Mouse (Mus musculus) olfactory bulb, adult 2 months (tissue): ENCODE results near the gene Lpin2.

Experiments
- CTCF ChIP-seq: fragments of 200-500 bp; IDR thresholded peaks from 2 replicates; pipeline ENCODE4 v1.5.1; 2012; ENCODE audit warnings: low read depth, mild to moderate bottlenecking, low read length, moderate library complexity; ENCODE audit not compliant: insufficient read depth
- POLR2A ChIP-seq: fragments of 200-500 bp; IDR thresholded peaks from 2 replicates; pipeline ENCODE4 v1.6.1; 2012; ENCODE audit warnings: mild to moderate bottlenecking, low read depth, low read length, moderate library complexity; ENCODE audit not compliant: insufficient read depth

GRCm38 (mm10) chr17:71277701-71278491 is 95.5 kb downstream of the Lpin2 start:
- no peak for TF ChIP-seq POLR2A
- TF ChIP-seq CTCF: no peak
